Mouse (Mus musculus) midbrain, embryonic 10.5 days (tissue): ENCODE results near the gene Cachd1. TPM values are rescaled to one million over a fixed set of nuclear protein-coding genes. Genes with fewer than 3 reads are reported as not detected.

Experiments
- DNase-seq: peaks from one replicate; pipeline ENCODE4 v3.0.0-alpha.2; 2017; ENCODE audit warnings: low spot score
- H3K27ac ChIP-seq: fragments of 300-500 bp; sonication (generic); replicated peaks from 2 replicates; pipeline ENCODE4 v1.5.1; 2016; ENCODE audit warnings: mild to moderate bottlenecking
- H3K27me3 ChIP-seq: fragments of 300-500 bp; sonication (generic); 2 replicates; pipeline ENCODE4 v1.6.1; 2016; ENCODE audit warnings: low read depth, mild to moderate bottlenecking; ENCODE audit not compliant: poor library complexity, severe bottlenecking
- H3K36me3 ChIP-seq: fragments of 300-500 bp; sonication (generic); 2 replicates; pipeline ENCODE4 v1.6.1; 2016; ENCODE audit warnings: mild to moderate bottlenecking, moderate library complexity
- H3K4me1 ChIP-seq: fragments of 300-500 bp; sonication (generic); 2 replicates; pipeline ENCODE4 v1.6.1; 2016
- H3K4me3 ChIP-seq: fragments of 300-500 bp; sonication (generic); 2 replicates; pipeline ENCODE4 v1.5.1; 2016; ENCODE audit warnings: mild to moderate bottlenecking, moderate library complexity
- H3K9me3 ChIP-seq: fragments of 300-500 bp; sonication (generic); replicated peaks from 2 replicates; pipeline ENCODE4 v1.6.1; 2016; ENCODE audit warnings: mild to moderate bottlenecking
- WGBS: fragments of 180-500 bp; shearing (Covaris S2); methylation state at CpG from one replicate; pipeline ENCODE4 v1.1.7; 2016; 5-methylcytosine and 5-hydroxymethylcytosine counted together
- polyA plus RNA-seq: library from polyadenylated mRNA; unstranded; fragments of >200 nt; fragmentation: Nextera tagmentation; extraction: Ambion mirVana; gene quantifications from 2 replicates; pipeline ENCODE4 v1.2.1, GENCODE M21; 2016

The Cachd1 gene
- polyA plus RNA-seq, 1 experiment from 2014 or later: 34.8 TPM

DNA sequence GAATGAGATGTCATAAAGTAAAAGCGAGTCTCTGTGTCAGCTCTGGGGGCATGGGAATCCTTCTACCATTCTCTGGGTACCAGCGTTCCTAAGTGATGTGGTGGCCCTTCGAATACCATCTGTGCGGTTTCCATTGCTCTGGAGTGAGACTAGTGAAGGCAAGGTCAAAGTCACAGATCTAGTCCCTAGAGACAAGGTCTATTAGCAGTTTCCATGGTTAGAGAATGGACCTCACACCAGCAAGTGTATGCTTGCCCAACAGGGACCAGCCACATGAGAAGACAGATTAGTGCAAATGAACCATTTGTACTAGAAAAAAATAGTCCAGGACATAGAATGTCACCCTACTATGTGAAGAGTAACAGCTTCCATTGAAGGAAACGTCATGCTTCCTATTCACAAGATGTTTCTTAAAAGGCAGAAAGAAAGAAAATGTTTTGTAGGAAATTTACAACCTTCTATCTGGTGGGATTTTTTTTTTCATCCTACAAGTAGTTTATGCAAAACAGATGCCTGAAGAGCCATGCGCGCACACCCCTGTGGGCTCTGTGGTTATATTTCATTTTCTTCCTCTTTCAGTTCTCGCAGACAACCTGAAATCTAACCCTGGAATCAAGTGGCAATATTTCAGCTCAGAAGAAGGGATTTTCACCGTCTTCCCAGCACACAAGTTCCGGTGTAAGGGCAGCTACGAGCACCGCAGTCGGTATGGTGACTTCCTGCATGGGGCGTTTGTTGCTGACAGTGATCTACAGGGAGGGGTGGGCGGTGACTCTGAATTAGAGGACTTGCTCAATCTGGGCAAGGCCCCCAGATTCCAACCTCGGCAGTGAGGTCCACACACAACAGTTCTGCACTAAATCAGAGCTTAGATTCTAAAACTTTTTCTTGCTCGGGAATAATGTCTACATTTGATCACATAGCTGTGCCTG lies 172.3 kb downstream of the Cachd1 start:
- H3K27me3 ChIP-seq: no peaks in the 10 kb centered on the region
- peaks cover 35% of the 10 kb centered on the region for H3K4me1 ChIP-seq
- DNase-seq: no peak
- 90% methylated on average over 17 of the region's 17 CpGs for WGBS
- H3K36me3 ChIP-seq: peaks cover 81% of the 10 kb centered on the region
- H3K27ac ChIP-seq: peak overlapping the region; percentile 9; the same call in 1 of the 2 replicates
- no peaks in the 10 kb centered on the region for H3K9me3 ChIP-seq
- H3K4me3 ChIP-seq: no peak overlapping the region

DNA sequence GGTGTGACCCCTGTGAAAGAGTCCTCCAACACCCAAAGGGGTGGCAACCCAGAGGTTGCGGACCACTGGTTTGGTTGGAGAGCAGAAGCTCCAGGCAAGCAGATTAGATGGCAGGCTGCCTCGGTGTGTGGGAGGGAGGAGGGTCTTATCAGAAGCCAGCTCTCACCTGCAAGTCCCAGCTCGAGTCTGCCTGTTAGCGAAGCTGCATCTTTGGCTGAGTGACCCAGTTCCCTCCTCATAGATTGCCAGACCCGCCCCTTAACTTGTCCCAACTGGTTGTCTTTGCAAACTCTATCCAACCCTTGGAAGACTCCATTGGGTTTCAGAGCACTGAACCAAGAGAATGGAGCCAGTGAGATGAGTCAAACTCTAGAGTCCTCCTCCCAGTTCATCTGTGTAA lies 173.8 kb downstream of the Cachd1 start:
- no peak for DNase-seq
- 89% methylated on average over 5 of the region's 5 CpGs for WGBS
- Histone ChIP-seq H3K4me1 (peaks cover 32% of the 10 kb centered on the region), H3K4me3 (no peak overlapping the region), H3K9me3 (no peaks in the 10 kb centered on the region), H3K27me3 (no peaks in the 10 kb centered on the region), H3K27ac (no peak overlapping the region), H3K36me3 (peaks cover 82% of the 10 kb centered on the region)

GRCm38 (mm10) chr4:100951876-100952275 lies 175.4 kb downstream of the Cachd1 start:
- Histone ChIP-seq H3K4me3 (no peak overlapping the region), H3K27ac (no peak overlapping the region), H3K4me1 (peaks cover 29% of the 10 kb centered on the region), H3K27me3 (no peaks in the 10 kb centered on the region), H3K36me3 (peaks cover 94% of the 10 kb centered on the region), H3K9me3 (no peaks in the 10 kb centered on the region)
- WGBS: 79% methylated on average over 8 of the region's 8 CpGs
- no peak for DNase-seq

- Histone ChIP-seq H3K27me3 (no peaks in the 10 kb centered on the region), H3K36me3 (peaks cover 100% of the 10 kb centered on the region), H3K4me3 (no peak overlapping the region), H3K9me3 (no peaks in the 10 kb centered on the region), H3K27ac (no peak overlapping the region), H3K4me1 (no peaks in the 10 kb centered on the region)
- WGBS: 100% methylated on average over 1 of the region's 1 CpGs
- DNase-seq: no peak
Measured at GRCm38 (mm10) chr4:100963341-100963740, 186.9 kb downstream of the Cachd1 start.

GRCm38 (mm10) chr4:100963796-100964195 lies 187.3 kb downstream of the Cachd1 start:
- no peak for DNase-seq
- Histone ChIP-seq H3K9me3 (no peaks in the 10 kb centered on the region), H3K4me3 (no peak overlapping the region), H3K4me1 (no peaks in the 10 kb centered on the region), H3K27me3 (no peaks in the 10 kb centered on the region), H3K27ac (no peak overlapping the region), H3K36me3 (peaks cover 100% of the 10 kb centered on the region)
- 94% methylated on average over 8 of the region's 8 CpGs for WGBS

GRCm38 (mm10) chr4:100967703-100968392 lies 191.4 kb downstream of the Cachd1 start:
- DNase-seq: no peak
- Histone ChIP-seq H3K4me1 (no peaks in the 10 kb centered on the region), H3K4me3 (no peak overlapping the region), H3K27ac (no peak overlapping the region), H3K27me3 (no peaks in the 10 kb centered on the region), H3K9me3 (no peaks in the 10 kb centered on the region), H3K36me3 (peaks cover 95% of the 10 kb centered on the region)
- WGBS: 91% methylated on average over 19 of the region's 19 CpGs

- Histone ChIP-seq H3K4me1 (peaks cover 31% of the 10 kb centered on the region), H3K27ac (peak overlapping the region; percentile 87), H3K4me3 (peak overlapping the region; percentile 22), H3K36me3 (peaks cover 83% of the 10 kb centered on the region), H3K9me3 (no peaks in the 10 kb centered on the region), H3K27me3 (no peaks in the 10 kb centered on the region)
- peak; percentile 89 for DNase-seq
- 22% methylated on average over 16 of the region's 16 CpGs for WGBS
Measured at GRCm38 (mm10) chr4:100973641-100974454, 197.4 kb downstream of the Cachd1 start.

- Histone ChIP-seq H3K4me3 (peak overlapping the region; percentile 22), H3K4me1 (peaks cover 31% of the 10 kb centered on the region), H3K36me3 (peaks cover 83% of the 10 kb centered on the region), H3K27ac (peak overlapping the region; percentile 87), H3K9me3 (no peaks in the 10 kb centered on the region), H3K27me3 (no peaks in the 10 kb centered on the region)
- WGBS: 33% methylated on average over 14 of the region's 14 CpGs
- peak; percentile 86 for DNase-seq
Measured at GRCm38 (mm10) chr4:100974455-100975035, 198.1 kb downstream of the Cachd1 start.

- peaks cover 41% of the 10 kb centered on the region for H3K4me1 ChIP-seq
- no peak overlapping the region; the same call in 1 of the 2 replicates for H3K27ac ChIP-seq
- H3K4me3 ChIP-seq: no peak overlapping the region
- H3K36me3 ChIP-seq: peaks cover 85% of the 10 kb centered on the region
- H3K9me3 ChIP-seq: no peaks in the 10 kb centered on the region
- no peaks in the 10 kb centered on the region for H3K27me3 ChIP-seq
- DNase-seq: no peak
- 89% methylated on average over 7 of the region's 7 CpGs for WGBS
Measured at GRCm38 (mm10) chr4:100977522-100977921, 201.0 kb downstream of the Cachd1 start.

DNA sequence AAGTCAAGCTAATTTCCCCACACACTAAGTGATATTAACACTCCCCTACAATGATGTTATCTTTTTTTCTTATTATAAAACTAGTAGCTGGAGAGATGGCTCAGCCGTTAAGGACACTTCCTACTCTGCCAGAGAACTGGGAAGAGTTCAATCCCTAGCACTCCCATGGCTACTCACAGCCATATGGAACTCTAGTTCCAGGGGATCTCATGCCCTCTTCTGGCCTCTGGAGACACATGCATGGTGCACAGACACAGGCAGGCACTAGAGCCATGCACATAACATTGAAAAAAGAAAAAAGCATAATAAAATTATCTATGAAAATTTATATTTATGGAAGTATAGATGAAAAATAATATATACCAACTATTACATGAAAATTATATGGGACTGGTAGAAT lies 210.7 kb downstream of the Cachd1 start:
- Histone ChIP-seq H3K27ac (no peak overlapping the region), H3K36me3 (peaks cover 98% of the 10 kb centered on the region), H3K27me3 (no peaks in the 10 kb centered on the region), H3K4me1 (peaks cover 37% of the 10 kb centered on the region), H3K9me3 (no peaks in the 10 kb centered on the region), H3K4me3 (no peak overlapping the region)
- no peak for DNase-seq
- WGBS: 93% methylated on average over 1 of the region's 1 CpGs

- 86% methylated on average over 8 of the region's 8 CpGs for WGBS
- H3K27me3 ChIP-seq: no peaks in the 10 kb centered on the region
- no peak overlapping the region for H3K4me3 ChIP-seq
- H3K36me3 ChIP-seq: peaks cover 98% of the 10 kb centered on the region
- H3K27ac ChIP-seq: no peak overlapping the region
- no peaks in the 10 kb centered on the region for H3K9me3 ChIP-seq
- no peak for DNase-seq
- H3K4me1 ChIP-seq: peaks cover 46% of the 10 kb centered on the region
Measured at GRCm38 (mm10) chr4:100988231-100988799, 211.8 kb downstream of the Cachd1 start.

DNA sequence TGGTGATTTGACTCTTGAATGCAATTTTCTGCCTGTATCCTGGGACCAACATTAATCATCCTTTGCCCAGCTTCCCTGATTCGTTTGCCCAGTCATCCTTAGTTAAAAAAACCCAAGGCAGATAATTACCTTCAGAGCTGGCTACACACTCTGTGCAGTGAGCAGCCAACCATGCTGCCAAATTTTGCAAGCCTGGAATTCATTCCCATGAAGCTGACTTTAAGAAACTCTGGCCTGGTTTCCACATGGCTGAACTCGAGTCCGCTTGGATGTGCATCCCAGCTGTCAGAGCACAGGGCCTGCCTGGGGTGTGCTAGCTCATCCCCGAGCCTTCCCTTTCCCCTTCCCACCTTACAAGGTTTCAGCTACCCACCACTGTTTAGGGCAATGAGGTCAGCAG lies 214.5 kb downstream of the Cachd1 start:
- H3K27me3 ChIP-seq: no peaks in the 10 kb centered on the region
- H3K36me3 ChIP-seq: peaks cover 97% of the 10 kb centered on the region
- no peak for DNase-seq
- no peaks in the 10 kb centered on the region for H3K9me3 ChIP-seq
- peaks cover 66% of the 10 kb centered on the region for H3K4me1 ChIP-seq
- WGBS: 46% methylated on average over 4 of the region's 4 CpGs
- H3K27ac ChIP-seq: peak overlapping the region; percentile 46; the same call in 1 of the 2 replicates
- no peak overlapping the region for H3K4me3 ChIP-seq
